Mouse (Mus musculus) C2C12 (cell line): ENCODE data around the gene Eps8l1.

Source experiments
- CEBPB ChIP-seq: IDR thresholded peaks from one replicate; pipeline ENCODE4 v1.6.1; 2011; ENCODE audit warnings: low read depth, mild to moderate bottlenecking, control low read depth, moderate library complexity
- CTCF ChIP-seq: IDR thresholded peaks from one replicate; pipeline ENCODE4 v1.5.1; 2011; ENCODE audit not compliant: control insufficient read depth, insufficient read depth, insufficient read length
- MAX ChIP-seq: IDR thresholded peaks from one replicate; pipeline ENCODE4 v1.6.1; 2011; ENCODE audit warnings: mild to moderate bottlenecking, control low read depth
- MYOD1 ChIP-seq: IDR thresholded peaks from one replicate; pipeline ENCODE4 v1.6.1; 2011; ENCODE audit warnings: low read depth; ENCODE audit not compliant: control insufficient read depth, insufficient read length
- USF1 ChIP-seq: IDR thresholded peaks from one replicate; pipeline ENCODE4 v1.6.1; 2011; ENCODE audit warnings: low read depth, mild to moderate bottlenecking, control low read depth, moderate library complexity

GRCm38 (mm10) chr7:4482281-4482680, 21.8 kb downstream of the Eps8l1 start:
- TF ChIP-seq CTCF (no peak), MYOD1 (no peak), MAX (no peak), USF1 (no peak), CEBPB (no peak)
